Mouse (Mus musculus) B cell, adult 67 days (primary cell): ENCODE measurements around the gene Krtap19-3. TPM values are rescaled to one million over a fixed set of nuclear protein-coding genes. Genes with fewer than 3 reads are reported as not detected.

Experiments used
- total RNA-seq, 2 experiments: library from RNA; stranded (reverse); gene quantifications; 4 replicates each; pipeline ENCODE4 v1.2.4; 2023

Gene Krtap19-3
- total RNA-seq, result not detected

GRCm38 (mm10) chr16:88877938-88878337 lies at the start of gene Krtap19-3:
TSS of gene Krtap19-3 (minus strand) at chr16:88878038.

GRCm38 (mm10) chr16:88896357-88896756 lies 18.5 kb upstream of the Krtap19-3 start, which contains the start of gene Krtap19-5:
TSS of gene Krtap19-5 (minus strand) at chr16:88896457.

GRCm38 (mm10) chr16:88884989-88885388 lies 7.2 kb upstream of the Krtap19-3 start, which contains the start of gene Krtap19-4:
TSS of gene Krtap19-4 (minus strand) at chr16:88885089.

DNA sequence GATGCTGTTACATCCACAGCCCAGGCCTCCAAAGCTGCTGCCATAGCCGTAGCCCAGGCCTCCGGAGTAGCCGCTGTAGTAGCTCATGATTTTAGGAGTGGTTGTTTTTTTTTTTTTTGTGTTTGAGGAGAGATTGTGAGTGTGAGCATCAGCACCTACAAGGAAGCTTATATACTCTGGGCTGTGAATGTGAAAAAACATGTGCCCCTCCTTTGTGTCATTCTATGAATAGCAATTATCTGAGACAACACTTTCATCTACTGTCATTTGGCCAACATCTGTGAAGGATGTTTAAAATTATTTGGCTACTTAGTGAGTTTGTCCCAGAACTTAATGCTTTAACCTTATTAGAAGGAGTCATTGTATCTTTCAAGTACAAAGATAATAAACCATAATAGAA lies 3.7 kb downstream of the Krtap19-3 start, which contains the start of gene Krtap19-2:
TSS of gene Krtap19-2 (minus strand) at position 101 of the 400 bp plus-strand sequence.

GRCm38 (mm10) chr16:88869311-88869710 lies 8.5 kb downstream of the Krtap19-3 start, which contains the start of gene Krtap19-1:
TSS of gene Krtap19-1 (minus strand) at chr16:88869411.

Other genes starting within 250 kb of the Krtap19-3 start
- gene Krtap26-1, start 230.2 kb downstream of the Krtap19-3 start, total RNA-seq, result not detected
- not detected for gene Krtap27-1, start 206.4 kb downstream of the Krtap19-3 start, total RNA-seq
- not detected for gene 2310061N02Rik, start 170.1 kb downstream of the Krtap19-3 start, total RNA-seq
- not detected for gene Krtap13-1, start 149.2 kb downstream of the Krtap19-3 start, total RNA-seq
- not detected for gene Krtap13, start 126.4 kb downstream of the Krtap19-3 start, total RNA-seq
- gene 2310034C09Rik, start 119.2 kb downstream of the Krtap19-3 start, total RNA-seq, result not detected
- gene 2310057N15Rik, start 103.8 kb downstream of the Krtap19-3 start, total RNA-seq, result not detected
- gene Gm5965, start 100.1 kb downstream of the Krtap19-3 start, total RNA-seq, result not detected
- not detected for gene Gm20741, start 65.8 kb downstream of the Krtap19-3 start, total RNA-seq
- not detected for gene Krtap15, start 57.8 kb downstream of the Krtap19-3 start, total RNA-seq
- not detected for gene Krtap14, start 51.9 kb downstream of the Krtap19-3 start, total RNA-seq
- not detected for gene Krtap19-1, start 8.6 kb downstream of the Krtap19-3 start, total RNA-seq
- gene Krtap19-2, start 3.8 kb downstream of the Krtap19-3 start, total RNA-seq, result not detected
- not detected for gene Krtap19-4, start 7.1 kb upstream of the Krtap19-3 start, total RNA-seq
- not detected for gene Krtap19-5, start 18.4 kb upstream of the Krtap19-3 start, total RNA-seq
- gene Krtap19-9b, start 54.2 kb upstream of the Krtap19-3 start, total RNA-seq, result not detected
- not detected for gene Krtap16-3, start 84.8 kb upstream of the Krtap19-3 start, total RNA-seq
- gene Krtap22-2, start 132.7 kb upstream of the Krtap19-3 start, total RNA-seq, result not detected
- gene Gm10229, start 137.2 kb upstream of the Krtap19-3 start, total RNA-seq, result not detected
- gene Krtap6-1, start 153.7 kb upstream of the Krtap19-3 start, total RNA-seq, result not detected
- gene Gm10228, start 163.4 kb upstream of the Krtap19-3 start, total RNA-seq, result not detected
- gene Krtap6-5, start 169.8 kb upstream of the Krtap19-3 start, total RNA-seq, result not detected
- not detected for gene 1110025L11Rik, start 186.0 kb upstream of the Krtap19-3 start, total RNA-seq
- gene Krtap6-3, start 206.0 kb upstream of the Krtap19-3 start, total RNA-seq, result not detected